Mouse (Mus musculus): ENCODE measurements around the gene Add3.
A peak's percentile ranks its signal among the peaks of the same experiment; 100 is the strongest.
"Not testable (repeated sequence)": the region's sequence is repeated elsewhere in the genome, so short reads cannot be mapped to it uniquely, and the experiment has no call there.

Gene Add3

DNA sequence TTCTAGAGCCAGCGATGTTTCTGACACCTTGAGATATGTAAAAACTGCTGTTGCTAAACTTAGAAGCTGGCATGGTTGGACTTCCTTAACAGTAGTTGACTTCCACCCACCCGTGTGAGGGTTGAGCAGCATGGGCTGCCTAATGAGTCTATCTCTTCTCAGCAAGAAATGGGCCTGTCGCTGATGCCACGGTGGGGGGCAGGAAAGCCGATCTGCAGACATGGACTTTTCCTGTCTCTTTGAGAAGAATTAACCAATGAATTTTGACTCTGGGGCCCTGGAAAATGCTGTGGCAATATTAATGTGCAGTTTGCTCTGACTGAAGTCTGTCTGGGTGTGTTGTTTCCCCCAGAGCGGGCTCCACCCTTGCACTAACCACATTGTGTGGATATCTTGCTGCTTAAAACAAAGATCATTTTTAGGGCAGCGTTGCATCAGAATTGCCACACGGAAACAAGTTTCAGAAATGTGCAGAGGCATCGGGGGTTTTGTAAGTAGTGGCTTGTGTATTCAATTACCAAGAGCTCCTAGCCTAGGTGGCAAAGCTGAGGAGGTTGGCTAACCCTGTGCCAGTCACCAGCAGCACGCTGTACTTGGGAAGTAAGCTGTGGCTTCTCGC is 53.8 kb downstream of the Add3 start:
- DNase-seq (ENCODE audit: low read depth), result peak; percentile 61

DNA sequence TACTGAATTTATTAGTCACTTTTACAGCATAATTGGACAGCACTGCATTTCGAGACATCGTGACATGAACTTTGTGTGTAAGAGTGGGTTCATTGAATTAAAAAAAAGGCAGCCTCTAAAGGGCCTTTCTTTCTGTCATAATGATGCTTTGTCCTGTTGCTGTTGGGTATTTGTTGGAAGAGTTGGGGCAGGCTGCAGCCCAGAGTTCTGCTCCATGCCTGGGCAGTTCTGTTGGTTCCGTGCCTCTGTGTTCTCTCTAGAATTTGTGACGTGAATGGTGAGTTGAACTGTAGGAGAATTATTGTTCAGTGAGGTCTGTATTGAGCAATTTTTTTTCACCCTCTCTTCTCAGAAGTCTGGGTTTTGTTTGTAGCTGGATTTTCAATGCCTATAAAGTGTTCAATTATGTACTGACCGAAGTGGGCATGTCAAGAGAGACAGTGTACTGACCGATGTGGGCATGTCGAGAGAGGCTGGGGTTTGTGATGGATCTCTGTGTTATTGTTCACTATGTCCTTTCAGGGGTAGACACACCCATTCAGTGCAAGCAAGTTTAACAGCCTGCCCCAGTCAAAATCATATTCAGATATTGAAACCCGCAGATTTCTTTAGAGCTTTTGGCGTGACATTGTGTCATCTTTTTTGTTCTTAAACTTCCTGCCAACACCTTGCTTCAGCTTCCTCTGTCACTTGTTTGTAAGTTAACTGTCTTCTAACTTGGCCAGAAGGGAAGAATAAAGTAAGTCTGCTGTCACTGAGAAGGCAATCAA is 54.7 kb downstream of the Add3 start:
- DNase-seq (ENCODE audit: low read depth), result no peak

DNA sequence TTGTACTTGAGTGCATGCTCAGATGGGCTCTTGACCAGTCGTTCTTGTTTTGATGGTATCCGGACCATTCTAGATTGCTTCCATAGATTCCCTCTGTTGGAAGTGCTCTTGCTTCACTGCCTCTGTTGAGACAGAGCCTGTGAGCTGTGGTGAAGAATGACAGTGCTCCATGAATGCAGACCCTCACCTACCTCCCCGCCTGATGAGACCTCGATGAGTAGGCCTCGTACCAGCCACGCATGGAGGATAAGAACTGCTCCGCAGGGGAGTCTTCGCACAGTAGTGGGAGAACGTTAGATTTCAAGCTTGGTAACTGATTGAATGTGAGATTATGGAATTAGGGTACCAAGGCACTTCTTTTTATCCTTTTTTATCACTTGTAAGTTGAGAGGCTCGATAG is 56.7 kb downstream of the Add3 start:
- DNase-seq (ENCODE audit: low read depth), result no peak

DNA sequence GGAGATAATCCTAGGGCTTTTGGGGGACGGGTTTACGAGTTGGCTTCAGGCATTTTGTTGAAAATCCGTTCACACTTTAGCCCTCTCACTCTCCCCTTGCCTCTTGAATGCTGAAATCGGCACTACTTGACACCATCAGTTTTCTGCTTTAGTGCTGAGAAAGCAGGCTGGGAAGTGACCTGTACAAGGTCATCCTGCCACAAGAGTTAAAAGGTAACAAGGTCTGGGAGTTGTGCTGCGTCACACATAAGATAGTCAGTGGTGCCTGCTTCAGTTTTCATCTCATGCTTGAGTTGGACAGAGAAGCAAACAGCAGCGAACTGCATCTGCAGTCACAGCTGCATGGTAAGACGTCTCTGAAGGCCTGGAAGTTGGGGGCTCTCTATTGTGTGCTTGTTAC is 57.5 kb downstream of the Add3 start:
- DNase-seq (ENCODE audit: low read depth), result no peak

DNA sequence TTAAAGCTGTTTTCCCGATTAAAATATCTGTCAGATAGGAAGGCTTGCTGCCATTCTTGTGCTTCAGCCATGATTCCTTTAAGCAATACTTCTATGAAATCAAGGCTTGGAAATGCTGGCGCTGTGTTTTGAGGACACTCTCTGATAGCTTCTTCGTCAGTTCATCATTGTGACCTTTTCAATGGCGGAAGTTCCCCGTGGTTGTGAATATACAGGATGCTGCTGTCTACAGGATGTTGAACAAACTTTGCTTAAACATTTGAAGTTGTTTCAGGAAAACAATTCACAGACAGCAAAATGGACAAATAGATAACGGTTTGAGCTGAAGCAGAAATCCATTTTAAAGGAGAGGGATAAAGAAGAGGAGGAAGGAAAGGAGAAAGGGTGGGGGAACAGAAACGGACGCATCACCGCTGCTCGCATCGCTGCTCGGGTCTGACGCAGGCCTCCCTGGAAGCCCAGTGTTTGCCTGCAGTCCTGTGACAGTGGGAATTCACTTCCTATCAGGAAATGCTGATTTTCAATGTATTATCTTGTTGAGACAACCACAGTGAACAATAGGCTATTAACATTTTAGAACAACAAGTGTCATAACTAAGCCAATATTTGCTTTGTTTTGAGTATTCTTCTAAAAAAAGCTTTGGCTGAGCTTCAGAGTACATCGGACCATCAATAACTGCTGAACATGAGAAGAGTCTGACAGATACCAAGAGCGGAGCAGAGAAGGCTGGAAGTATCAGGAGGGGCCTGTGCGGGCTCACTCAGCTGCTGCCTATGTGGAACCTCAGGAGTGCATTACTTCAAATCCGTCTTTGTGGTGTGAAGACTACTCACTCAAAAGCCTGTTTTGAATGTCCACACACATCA is 58.7 kb downstream of the Add3 start:
- no peak for DNase-seq (ENCODE audit: low read depth)

DNA sequence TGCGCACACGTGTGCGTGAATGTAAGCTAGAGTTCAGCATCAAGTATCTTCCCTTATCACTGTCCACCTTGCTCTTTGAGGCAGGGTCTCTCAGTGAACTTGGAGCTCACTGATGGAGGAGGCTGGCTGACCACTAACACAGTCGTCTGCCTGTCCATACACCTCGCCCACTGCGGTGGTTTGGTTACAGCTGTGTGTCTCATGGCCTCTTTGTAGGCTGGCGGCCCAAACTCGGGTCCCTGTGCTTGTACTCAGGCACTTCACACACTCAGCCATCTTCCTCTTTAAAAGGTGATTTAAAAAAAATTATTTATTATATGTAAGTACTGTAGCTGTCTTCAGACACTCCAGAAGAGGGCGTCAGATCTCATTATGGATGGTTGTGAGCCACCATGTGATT is 59.5 kb downstream of the Add3 start:
- no peak for DNase-seq (ENCODE audit: low read depth)

DNA sequence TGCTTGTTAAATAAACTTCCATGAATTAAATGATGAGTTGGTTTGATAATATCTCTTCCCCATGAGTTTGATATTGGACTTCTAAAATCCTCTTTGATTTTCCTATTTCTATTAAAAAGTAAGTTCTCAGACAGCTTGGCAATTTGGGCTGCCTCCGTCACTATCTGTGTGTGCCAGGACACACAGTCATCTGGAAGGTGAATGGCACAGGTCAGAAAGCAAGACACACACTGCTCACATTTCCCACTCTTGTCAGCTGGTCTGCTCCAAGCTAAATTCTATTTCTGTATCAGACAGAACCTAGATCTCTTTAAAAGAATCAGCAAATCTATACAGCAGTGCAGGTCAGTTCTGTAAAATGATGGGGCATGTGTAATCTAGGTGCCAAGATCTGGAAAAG is 61.9 kb downstream of the Add3 start:
- DNase-seq (ENCODE audit: low read depth), result no peak

DNA sequence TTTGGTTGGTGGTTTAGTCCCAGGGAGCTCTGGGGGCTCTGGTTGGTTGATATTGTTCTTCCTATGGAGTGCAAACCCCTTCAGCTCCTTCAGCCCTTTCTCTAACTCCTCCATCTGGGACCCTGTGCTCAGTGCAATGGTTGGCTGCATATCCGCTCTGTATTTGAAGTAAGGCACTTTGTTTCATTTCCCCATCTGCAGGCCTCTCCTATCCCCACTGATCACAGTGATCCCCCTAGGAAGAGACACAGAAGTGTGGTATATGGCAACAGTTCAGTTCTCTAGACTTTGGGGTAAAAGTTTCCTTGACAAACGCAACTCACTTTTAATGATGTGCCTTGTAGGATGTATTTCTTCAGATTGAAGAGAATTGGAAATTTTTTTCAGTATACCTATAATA is 66.7 kb downstream of the Add3 start:
- no peak for DNase-seq (ENCODE audit: low read depth)

DNA sequence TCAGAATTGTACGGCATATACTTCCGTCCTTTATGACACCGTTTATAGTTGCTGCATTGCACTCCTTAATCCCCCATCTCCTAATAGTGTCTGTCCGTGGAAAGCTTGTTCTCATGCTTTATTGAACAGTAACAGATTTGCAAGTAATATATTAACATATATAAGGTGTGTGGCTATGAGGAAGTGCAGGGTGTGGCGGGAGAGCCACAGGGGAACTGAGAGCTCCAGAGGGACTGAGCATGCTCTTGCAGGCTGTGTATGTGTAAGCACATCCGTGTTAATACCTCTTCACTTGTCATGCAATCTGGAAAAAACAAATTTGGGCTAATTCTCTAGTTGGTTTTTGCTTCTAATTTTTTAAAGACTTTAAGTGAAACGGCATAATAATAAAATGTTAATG is 68.6 kb downstream of the Add3 start:
- no peak for DNase-seq (ENCODE audit: low read depth)

DNA sequence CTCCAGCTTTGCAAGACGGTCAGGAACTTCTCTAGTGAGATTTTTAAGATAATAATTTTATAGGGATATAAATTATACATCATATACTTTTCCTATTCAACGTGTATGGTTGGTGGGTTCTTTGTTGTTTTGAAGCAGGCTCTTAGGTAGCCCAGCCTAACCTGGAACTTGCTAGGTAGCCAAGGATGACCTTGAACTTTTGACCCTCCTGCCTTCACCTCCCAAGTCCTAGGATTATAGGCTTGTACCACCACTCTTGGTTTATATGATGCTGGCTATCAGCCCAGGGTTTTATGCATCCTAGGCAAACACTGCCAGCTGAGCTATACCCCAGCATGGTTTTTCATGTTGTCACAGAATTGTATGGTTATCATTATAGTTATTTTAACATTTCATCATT is 70.0 kb downstream of the Add3 start:
- DNase-seq (ENCODE audit: low read depth), result no peak

DNA sequence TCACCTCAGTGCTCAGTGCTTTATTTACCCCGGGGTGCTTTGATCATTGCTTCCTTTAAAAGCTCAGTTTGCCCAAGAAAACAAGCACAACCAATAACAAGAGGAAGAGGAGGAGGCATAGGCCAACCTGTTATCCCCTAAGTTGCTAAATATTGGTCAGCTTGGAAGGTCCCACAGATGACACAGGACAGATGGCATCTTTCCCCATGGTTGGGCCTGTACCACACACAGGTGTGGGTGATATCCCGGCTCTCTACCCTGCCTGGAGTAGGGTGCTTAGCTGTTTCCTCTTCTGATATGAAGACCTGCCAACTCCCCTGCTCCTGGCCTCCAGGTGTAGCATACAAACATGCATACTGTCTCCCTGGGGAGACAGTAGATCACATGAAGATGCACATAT is 75.1 kb downstream of the Add3 start:
- DNase-seq (ENCODE audit: low read depth), result no peak

DNA sequence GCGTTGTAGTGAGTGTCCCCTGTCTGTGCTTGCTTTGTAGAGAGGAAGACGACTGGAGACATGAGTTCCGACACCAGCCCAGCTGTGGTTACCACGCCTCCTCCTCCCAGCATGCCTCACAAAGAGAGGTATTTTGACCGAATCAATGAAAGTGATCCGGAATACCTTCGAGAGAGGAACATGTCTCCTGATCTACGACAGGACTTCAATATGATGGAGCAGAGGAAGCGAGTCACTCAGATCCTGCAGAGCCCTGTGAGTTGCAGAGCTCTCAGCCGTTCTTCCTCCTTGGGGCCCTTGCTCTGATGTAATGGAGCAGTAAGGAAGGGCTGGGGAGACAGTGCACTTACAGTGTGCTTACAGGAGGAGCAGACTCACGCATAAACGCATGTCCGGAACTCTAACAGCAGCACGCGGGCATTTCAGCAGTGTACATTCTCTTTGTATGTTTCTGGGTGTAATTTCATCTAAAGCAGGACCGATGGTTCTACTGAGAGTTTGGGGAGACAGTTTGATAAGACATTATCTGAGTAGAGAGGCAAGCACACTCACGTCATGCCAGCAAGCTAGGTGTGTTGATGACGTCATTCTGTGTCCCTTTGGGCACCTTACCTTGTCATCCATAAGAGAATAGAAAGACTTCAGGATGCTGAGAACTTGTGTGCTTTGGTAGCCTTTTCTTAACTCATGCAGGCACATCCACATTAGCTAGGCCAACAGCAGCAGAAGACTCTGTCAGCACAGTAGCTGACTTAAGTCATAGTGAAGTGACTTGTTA is 76.7 kb downstream of the Add3 start:
- DNase-seq (ENCODE audit: low read depth), result no peak

DNA sequence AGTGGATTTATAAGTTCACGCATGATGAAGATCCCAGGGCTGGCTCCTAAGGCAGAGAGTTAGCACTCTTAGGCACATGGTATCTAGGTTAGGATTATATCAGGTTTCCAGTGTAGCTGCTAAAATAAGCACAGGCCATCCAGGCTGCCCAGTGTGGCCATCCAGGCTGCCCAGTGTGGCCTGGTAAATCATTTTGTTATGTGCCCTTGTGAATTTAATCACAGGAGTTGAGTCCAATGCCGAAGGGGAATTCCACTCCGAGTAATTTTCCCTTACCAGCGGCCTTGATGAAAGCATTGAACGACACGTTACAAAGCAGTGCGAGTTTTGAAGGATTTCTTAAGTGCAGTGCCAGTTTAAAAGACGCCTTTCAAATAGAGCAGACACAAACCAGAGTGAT is 77.6 kb downstream of the Add3 start:
- DNase-seq (ENCODE audit: low read depth), result no peak

DNA sequence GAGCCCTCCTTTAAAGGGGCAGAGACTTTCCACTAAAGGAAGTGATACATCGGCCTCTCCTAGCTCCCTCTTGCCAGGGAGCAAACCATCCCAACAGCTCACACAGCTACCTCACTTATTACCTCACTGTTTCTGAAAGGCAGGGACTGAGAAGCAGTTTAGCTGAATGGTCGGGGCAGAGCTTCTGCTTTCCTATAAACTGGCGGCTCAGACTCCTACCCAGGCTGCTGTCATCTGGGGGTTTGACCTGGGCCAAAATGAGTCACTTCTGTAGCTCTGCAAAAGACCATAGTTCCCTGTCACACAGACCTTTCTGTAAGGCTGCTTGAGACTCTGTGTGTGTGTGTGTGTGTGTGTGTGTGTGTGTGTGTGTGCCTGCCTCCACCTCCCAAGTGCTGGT is 79.1 kb downstream of the Add3 start:
- DNase-seq (ENCODE audit: low read depth), result no peak

DNA sequence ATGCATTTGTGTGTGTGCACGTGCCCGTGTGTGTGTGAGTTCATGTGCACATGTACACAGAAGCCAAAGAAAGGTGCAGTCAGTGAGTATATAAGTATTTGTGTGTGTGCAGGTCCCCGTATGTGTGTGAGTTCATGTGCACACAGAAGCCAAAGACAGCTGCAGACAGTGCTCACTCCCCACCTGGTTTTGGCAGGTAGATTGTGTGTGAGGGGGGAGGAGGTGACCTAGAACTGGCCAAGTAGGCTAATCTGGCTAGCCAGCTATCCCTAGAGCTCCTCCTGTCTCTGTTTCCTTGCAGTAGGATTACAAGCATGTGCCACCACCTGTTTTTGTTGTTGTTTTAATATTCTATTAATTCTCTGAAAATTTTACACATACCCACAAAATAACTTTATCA is 80.9 kb downstream of the Add3 start:
- DNase-seq (ENCODE audit: low read depth), result no peak

DNA sequence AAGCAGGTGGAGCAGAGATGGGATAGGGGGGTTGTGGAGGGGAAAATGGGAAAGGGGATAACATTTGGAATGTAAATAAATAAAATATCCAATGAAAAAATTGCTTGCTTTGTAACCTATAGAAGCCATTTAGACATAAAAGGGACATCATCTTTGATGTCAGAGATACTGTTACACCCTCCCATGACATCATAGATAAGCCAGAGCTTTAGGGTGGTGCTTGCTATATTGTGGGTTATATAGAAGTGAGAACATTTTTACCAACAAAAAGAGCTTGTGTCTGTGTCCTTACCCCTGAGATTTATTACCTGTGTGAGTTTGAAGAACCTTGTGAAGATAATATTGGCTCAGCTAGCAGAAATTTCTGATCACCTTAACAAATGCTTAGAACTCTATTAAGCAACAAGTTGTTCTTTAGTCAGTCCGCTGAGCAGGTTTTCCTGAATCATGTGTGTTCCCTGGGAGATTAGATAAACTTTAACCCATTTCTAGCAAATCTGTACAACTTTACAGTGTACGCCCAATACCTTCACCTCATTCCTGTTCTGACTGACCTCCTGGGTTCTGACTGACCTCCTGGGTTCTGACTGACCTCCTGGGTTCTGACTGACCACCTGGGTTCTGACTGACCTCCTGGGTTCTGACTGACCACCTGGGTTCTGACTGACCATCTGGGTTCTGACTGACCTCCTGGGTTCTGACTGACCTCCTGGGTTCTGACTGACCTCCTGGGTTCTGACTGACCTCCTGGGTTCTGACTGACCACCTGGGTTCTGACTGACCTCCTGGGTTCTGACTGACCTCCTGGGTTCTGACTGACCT is 85.2 kb downstream of the Add3 start:
- not testable (repeated sequence) for DNase-seq (ENCODE audit: low read depth)

DNA sequence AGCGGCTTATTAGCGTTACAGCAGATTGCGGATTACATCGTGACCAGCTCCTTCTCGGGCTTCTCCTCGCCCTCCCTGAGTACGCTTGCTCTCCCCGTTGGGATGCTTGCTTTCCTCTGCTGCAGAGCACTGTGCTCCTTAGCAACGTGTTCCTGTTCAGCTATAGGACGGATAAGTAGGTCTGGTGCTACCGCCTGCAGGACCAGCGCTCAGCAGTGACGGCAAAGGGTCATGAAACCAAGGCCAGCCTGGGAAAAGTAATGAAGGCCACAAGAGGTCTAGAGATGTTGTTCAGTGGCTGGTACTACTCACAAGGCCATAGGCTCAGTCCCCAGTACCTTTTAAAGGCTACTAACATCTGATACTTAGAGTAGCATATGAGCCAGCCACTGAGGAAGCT is 86.4 kb downstream of the Add3 start:
- DNase-seq (ENCODE audit: low read depth), result no peak

DNA sequence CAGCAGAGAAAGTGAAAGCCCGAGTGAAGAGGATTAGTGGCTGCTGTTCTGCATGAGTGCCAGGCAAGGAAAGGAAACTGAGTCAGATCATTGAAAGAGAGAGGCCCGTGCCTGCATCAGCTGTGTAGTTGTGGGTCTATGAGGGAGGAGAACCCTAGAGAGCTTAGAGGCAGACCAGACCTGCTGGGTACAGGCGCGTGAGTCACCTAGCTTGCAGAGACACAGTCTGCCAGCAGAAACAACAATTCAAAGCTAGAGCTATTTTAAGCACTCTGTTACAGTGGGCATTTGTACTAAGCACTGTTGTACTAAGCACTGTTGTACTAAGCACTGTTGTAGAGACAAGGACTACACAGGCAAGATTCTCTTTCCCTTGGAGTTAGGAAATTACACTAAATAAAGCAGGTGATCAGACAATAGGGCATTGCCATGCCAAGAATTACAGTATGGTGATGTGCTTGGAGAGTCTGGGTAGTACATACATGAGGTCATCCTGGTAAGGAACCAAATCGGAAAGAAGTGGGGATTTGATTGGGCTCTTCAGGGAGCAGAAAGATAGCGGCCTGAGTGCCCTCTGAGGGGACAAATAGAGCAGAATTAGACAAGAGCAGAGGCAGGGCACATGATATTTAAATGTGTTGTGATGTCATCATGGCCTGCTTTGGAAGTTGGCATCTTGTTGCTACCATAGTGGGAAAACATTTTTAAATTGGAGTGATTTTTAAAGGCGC is 88.0 kb downstream of the Add3 start:
- no peak for DNase-seq (ENCODE audit: low read depth)

DNA sequence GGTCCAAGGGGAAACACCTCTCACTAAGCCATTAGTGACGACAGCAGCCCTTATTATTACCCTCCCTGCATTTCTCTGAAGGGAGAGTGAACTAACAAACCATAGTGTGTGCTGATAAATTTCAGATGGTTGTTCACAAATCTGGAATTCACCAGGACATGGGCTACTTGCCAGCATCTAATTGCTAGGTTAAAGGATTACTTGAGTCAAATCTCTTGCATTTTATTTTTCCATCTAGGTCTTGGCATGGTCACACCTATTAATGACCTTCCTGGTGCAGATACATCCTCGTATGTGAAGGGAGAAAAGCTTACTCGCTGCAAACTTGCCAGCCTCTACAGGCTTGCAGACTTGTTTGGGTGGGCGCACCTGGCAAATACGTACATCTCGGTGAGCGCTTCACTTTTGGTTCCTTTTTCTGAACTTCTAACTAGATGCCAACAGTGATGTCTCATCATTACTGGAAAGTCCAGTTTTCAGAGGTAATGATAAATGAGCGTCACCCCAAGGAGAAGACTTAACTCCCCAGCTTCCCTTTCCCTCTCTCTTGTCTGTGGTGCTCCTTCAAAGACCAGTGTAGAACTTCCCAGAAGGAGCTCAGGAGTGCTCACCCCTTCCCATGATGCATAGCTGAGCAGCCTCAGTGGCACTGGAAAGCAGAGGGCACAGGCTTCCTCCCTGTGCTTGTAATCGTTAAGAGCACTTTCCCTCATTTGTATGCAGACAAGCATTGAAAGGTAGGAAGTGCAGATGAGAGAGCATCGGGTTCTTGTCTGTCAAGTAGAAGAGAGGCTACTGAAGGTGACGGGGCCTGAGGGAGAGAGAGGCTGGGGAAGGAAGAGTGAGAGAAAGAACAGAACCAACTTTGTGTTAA is 90.9 kb downstream of the Add3 start:
- peak; percentile 57 for DNase-seq (ENCODE audit: low read depth)

DNA sequence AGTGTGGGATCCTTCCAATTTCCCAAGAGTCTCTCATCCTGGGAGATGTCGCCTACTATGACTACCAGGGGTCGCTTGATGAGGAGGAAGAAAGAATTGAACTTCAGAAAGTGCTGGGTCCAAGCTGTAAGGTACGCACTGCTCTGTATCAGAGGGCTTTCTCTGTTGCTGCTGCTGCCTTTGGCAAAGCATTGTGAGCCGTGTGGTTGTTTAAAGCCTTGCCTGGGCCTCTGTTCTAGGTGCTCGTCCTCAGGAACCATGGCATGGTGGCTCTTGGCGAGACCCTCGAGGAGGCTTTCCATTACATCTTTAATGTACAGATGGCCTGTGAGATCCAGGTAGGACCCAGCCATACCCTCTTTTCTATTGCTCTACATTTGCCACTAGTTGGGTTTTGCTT is 93.3 kb downstream of the Add3 start:
- DNase-seq (ENCODE audit: low read depth), result no peak

Measured in NIH3T3 (cell line).